In the genomic region with DNA sequence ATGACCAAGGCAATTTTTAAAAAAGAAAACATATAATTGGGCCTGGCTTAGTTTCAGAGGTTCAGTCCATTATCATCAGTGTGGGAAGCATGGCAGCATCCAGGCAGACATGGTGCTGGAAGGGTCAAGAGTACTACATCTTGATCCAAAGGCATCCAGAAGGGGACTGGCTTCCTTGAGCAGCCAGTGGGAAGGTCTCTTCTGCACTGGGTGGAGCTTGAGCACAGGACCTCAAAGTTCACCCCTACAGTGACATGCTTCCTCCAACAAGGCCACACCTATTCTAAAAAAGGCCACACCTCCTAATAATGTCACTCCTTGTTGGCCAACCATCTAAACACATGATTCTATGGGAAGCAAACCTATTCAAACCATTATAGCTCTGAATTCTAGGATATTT, we compare ENCODE assay signal across 24 mouse cellular contexts.
"Had no signal": no experiment of that assay in that cellular context is flagged by ENCODE, and none has a peak within 500 bp of the region (broad histone marks: within the 10 kb centered on the region; RNA-seq: fewer than 3 reads in every experiment).

No protein-coding gene starts in this region.

- ATAC-seq: hindbrain, postnatal 0 days; intestine, embryonic 16.5 days; liver, embryonic 12.5 days had no signal

- DNase-seq: gastrocnemius, postnatal 14 days; gastrocnemius, postnatal 36 days; heart, adult 18-20 months; heart, postnatal 10 days; heart, postnatal 36 days; kidney, adult 11 months; kidney, adult 2 months; kidney, adult 9 months; kidney, postnatal 14 days; kidney, postnatal 36 days; layer of hippocampus, adult 9-11 months; layer of hippocampus, postnatal 36 days; left cerebral cortex, postnatal 4 days had no signal

- H3K9me3 ChIP-seq: hindbrain, embryonic 15.5 days; limb, embryonic 15.5 days had no signal

- H3K4me3 ChIP-seq: heart, embryonic 12.5 days; hindbrain, embryonic 13.5 days; hindbrain, embryonic 15.5 days; kidney, embryonic 15.5 days; limb, embryonic 13.5 days; limb, embryonic 15.5 days; liver, embryonic 12.5 days had no signal

- H3K27me3 ChIP-seq: heart, embryonic 12.5 days; hindbrain, embryonic 13.5 days; hindbrain, embryonic 15.5 days; kidney, embryonic 15.5 days; limb, embryonic 13.5 days; limb, embryonic 15.5 days; liver, embryonic 12.5 days had no signal

- H3K27ac ChIP-seq: hindbrain, embryonic 13.5 days; hindbrain, embryonic 15.5 days; hindbrain, postnatal 0 days; kidney, embryonic 15.5 days; kidney, postnatal 0 days; limb, embryonic 13.5 days; limb, embryonic 15.5 days; liver, embryonic 12.5 days; liver, embryonic 14.5 days had no signal

- H3K4me1 ChIP-seq: heart, embryonic 12.5 days; hindbrain, embryonic 13.5 days; hindbrain, embryonic 15.5 days; kidney, embryonic 15.5 days; limb, embryonic 13.5 days; limb, embryonic 15.5 days; liver, embryonic 12.5 days had no signal

- H3K36me3 ChIP-seq: heart, embryonic 12.5 days; hindbrain, embryonic 13.5 days; hindbrain, embryonic 15.5 days; kidney, embryonic 15.5 days; limb, embryonic 13.5 days; limb, embryonic 15.5 days; liver, embryonic 12.5 days had no signal
